Mouse (Mus musculus) retina, adult 2 months (tissue): ENCODE data around the gene Acad8.

Source experiments
- DNase-seq: peaks from one replicate; pipeline ENCODE4 v3.0.0-alpha.2; 2012; ENCODE audit warnings: low read depth, low spot score

Gene Acad8

DNA sequence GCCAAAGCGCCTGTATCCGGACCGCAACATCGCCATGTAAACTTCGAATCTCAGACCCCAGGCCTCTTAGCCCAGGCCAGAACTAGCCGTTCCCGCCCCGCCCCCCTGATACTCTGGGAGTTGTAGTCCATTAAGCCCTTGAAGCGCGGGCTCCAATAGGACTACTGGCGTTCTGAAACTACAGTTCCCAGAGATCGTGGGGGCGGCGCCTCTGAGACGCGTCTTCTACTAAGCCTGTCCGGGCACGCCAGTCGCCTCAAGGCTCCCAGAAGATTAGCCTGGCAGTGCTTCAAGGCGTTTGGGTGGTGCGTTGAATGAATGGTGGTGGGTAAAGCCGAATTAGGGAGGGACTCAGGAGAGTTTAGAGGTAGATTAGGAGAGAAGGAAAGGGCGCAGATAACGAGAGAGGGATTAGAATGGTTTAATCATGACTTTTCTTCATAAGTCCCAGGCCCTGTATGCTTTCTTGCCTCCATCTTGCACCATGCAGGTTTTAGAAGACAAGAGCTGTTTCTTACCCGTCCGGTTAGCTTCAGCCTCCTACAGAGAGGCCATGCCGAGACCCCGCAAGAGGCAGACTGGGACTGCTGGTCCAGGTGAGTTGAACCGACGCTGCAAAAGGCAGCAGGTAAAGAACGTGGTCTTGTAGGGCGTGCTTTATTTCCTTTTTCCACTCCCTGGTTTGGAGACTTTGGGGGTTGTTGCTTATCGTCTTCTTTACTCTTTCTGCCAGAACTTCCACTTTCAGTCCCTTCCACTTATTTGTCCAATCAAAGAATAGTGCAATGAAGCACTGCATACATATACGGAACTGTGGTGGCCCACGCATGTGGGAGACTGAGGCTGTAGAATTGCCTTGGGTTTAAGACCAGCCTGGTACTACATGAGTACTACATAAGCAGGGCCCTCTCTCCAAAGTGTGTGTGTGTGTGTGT lies at the start of gene Acad8, which contains the start of gene Thyn1:
Gene Acad8 (minus strand): TSS at position 106 of the 935 bp plus-strand sequence.
Gene Thyn1 (plus strand): TSS at position 250 of the 935 bp plus-strand sequence.
- peak; percentile 95 for DNase-seq

DNA sequence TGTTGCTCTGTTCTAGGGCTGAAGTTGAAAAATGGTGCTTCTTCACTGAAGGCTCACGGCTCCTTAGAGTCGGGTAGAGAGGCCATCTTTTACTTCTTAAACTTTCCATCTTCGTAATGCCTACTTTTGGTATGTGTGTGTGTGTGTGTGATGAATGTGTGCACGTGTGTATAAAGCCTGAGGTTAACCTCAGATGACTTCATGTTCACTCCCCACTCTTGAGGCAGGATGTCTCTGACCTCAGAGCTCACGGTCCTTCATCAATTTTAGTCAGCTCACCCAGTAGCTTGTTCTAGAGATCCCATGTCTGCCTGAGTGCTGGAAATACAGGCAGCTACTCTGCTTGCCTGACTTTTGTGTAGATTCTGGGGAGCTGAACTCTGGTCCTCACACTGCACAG lies 44.5 kb upstream of the Acad8 start:
- no peak for DNase-seq

DNA sequence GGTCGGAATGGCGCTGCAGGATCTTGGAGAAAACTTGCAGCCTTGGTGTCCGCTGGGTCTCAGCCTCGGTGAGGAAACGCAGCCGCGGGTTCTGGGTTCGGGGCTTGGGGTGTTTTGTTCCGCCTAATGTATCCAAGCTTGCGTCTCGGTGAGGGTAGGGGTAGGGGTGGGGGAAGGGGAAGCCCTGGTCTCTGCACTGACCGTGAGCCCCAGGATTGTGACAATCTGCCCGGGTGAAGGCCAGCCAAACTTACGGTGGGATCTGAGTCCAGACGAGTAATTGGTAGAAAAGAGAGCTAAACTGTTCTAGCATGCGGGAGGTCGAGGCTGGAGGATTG lies 31.4 kb upstream of the Acad8 start:
- no peak for DNase-seq

DNA sequence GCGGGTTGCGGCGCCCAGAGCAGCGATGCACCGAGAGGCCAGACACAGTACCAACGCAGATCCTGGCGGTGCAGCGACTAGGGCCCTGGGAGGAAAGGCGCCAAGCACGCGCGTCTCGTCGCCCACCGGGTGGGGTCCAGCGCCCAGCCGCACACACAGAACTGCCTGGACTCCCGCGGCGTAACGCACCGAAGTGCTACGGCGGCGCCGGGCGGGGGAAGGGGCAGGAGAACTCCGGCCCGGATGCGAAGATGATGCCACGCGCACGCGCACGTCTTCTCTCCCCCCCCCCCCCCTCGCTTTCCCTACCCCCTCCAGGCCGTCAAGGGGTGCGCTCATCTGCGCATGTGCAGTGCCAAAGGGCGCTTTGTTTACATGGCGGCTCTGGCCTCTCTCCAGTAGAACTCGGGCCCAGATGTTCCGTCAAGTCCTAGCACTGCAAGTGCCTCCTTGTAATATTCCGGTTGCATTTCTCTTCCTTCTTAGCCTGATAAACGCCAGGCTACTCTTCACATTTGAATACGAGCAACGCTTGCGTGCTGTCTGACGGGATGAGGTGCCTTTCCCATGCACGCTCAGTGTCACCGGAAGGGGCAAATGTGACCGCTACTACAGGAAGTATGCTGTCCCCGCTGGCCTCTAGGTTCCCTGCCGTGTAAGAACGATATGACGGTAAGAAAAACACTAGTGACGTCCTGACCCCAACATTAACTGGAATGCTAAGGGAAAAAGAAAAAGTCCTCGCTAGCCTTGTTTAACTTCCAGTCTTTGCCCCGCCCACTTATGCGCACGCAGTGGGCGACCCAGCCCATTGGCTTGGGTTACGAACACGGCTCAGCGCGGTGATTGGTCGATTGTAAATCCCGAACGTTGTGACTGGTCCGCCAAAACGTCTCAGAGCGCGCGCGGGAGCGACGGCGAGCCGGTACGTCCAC lies 30.7 kb upstream of the Acad8 start, which contains the start of the genes Vps26b and Ncapd3:
Gene Vps26b (minus strand): TSS at position 238 of the 935 bp plus-strand sequence.
Gene Ncapd3 (plus strand): TSS at position 348 of the 935 bp plus-strand sequence.
- peak; percentile 91 for DNase-seq

DNA sequence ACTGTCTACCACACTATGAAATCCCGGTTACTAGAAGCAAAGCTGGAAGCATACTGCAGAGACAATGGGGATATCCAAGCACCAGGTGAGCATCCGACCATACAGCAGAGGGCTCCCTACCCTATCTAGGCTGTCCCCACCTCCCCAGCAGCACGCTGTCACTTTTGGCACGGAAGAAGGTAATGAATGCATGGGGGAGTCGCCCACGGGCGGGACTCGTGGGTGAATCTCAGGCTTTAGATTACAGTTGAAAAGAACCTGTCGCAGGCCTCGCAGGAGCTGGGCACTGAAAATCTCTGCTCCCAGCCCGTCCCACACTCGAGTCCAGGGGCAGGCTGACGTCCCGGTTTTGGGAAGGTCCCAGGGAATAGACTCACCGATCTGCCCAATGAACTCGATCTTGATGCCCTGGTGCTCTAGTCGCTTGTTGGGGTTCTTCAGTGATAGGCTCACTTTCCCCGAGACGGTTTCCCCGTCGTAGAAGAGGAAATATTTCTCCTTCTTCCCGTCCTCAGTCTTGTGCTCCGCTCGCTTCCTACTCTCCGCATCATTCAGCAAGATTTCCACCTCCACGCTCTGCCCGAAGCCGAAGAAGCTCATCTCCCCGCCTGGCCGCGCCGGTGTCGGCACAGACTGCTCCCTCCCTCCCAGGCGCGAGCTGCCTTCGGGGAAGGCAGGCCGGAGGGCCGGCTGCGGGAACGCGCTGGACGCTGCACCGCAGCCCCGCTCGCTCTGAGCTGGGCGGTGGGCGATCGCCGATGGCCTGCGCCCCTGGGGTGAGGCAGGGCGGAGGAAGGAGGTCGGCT lies 29.9 kb upstream of the Acad8 start:
- no peak for DNase-seq

DNA sequence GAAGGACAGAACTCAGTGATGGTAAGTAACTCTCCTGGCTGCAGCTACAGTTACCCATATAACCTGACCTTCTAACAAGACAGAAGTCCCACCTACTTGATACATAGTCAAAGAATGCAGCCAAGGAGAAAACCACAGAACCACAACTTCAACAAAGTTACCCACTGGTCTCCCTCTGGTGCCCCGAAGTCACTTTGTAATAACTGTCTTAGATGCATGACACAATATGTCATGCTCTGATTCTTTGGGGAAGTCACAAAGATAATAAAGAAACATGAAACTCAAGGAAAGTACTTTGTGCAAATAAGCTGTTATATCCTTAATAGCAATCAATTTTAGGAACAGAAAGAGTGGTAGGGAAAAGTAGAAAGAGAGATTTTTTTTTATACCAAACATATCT lies 27.3 kb upstream of the Acad8 start:
- DNase-seq: no peak

DNA sequence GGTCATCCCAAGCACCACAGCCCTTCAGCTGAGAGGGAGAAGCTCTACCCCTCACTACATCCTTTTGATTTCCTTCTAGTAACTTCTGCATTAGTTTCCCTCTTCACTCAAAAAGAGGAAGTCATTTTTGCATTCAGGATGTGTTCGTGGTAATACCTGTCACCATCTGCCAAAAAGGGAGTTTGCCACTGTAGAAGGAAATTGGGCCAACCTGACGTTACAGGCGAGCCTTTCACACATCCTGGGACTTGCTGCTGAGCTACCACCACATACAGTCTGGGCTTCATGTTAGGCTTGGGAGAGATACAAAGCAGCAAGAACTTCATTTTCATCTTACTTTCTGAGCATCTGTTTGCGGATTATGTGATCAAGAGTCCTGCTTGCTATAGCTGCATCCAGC lies 24.3 kb upstream of the Acad8 start:
- DNase-seq: no peak

DNA sequence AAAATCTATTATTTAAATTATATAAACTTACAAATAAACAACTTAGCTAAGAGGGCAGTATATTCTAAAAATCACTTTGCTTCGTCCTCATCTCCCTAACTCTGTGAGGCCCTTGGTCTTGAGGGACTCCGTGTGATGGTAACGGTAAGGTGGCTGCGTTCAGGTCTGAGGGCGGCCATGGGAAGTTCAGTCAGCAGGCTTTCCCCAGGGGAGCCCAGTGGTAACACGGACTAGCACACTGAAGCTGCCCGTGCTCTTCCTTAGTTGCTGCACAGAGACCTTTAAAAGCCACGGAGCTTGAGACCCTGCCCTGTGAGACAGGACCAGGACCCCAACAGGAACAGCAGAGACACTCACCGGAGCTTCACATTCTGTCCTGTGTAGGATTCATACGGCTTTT lies 19.6 kb upstream of the Acad8 start:
- no peak for DNase-seq

DNA sequence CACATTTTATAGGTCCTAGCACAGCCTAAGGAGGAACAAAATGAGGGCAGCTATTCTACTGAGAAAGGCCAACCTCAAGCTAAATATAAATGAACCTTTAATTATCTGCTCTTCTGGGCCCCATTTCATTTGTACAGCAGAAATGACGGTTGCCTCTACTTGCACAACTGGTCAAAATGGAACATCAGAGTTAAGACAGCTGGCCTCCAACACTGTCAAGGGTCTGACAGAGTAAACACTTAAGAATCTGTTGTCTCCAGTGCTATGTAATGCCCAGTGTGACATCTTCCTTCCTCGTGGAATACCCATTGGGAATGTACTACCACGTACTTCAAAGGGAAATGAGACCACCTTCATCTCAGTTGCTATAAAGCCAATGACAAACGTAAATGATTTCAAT lies 12.2 kb upstream of the Acad8 start:
- DNase-seq: no peak

DNA sequence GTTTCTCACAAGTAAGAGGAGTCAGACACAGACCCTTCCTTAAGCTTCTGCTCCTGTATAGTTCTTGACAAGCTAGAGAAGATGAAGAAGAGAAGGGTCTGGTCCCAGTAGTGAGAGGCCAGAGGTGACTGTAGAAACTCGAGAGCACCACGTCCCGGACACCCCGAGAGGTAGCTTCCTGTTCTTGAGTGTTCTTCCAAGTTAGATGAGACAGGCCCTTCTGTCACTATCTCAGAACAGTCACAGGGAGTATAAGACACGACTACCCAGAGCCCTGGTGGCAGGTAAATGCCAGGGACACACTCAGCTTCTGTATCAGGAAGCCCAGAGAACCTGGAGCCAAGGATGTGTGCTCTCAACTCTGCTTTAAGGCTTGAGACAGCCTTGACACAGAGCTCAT lies 9.9 kb upstream of the Acad8 start:
- DNase-seq: no peak

DNA sequence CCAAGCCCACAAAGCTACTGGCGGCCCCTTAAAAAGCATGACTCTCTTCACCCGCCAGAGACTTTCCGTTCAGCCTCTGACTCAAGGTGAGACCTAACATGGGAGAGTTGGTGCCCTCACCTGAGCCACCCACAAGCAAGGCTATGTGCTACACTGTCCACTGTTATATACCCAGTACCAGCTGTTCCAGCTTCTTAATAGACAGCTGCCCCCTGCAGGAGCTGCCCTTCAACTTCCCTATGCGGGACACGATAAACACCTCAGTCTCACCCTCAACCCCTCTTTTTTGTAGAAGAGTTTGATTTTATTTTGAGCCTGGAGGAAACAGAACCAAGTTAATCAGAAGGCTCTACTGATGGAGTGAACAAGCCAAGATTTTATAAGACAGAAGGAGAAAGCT lies 7.5 kb upstream of the Acad8 start:
- DNase-seq: no peak

DNA sequence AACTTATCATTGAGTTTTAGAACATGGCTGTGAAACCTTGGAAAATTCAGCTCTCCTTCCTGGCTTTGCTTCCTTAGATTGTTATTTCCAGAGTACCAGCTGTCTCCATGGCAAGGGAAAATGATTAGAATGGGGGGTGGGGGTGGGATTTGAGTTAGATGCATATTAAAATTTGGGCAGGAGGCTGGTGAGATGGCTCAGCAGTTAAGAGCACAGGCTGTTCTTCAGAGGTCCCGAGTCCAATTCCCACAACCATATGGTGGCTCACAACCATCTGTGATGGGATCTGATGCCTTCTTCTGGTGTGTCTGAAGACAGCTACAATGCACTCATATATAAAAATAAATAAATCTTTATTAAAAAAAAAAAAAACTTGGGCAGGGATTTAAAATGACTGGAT lies 6.6 kb upstream of the Acad8 start:
- DNase-seq: no peak

DNA sequence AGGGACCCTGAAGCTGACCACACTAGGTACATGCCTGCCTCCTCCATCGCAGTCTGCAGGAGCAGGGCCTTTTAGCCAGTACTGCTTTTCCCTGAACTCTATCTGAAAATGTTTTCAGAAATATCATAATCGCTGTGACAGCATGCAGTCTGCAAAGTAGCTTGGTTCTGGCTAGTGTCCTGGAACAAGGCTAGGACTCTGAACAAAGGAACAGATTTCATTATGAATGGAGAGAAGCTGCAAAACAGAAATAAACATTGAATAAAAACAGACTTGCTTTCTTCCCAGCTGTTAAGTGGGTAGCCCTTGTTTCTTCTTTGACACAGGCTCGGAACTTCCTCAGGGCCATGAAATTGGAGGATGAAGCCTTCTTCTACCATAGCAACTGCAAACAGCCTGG lies 5.9 kb upstream of the Acad8 start:
- no peak for DNase-seq

DNA sequence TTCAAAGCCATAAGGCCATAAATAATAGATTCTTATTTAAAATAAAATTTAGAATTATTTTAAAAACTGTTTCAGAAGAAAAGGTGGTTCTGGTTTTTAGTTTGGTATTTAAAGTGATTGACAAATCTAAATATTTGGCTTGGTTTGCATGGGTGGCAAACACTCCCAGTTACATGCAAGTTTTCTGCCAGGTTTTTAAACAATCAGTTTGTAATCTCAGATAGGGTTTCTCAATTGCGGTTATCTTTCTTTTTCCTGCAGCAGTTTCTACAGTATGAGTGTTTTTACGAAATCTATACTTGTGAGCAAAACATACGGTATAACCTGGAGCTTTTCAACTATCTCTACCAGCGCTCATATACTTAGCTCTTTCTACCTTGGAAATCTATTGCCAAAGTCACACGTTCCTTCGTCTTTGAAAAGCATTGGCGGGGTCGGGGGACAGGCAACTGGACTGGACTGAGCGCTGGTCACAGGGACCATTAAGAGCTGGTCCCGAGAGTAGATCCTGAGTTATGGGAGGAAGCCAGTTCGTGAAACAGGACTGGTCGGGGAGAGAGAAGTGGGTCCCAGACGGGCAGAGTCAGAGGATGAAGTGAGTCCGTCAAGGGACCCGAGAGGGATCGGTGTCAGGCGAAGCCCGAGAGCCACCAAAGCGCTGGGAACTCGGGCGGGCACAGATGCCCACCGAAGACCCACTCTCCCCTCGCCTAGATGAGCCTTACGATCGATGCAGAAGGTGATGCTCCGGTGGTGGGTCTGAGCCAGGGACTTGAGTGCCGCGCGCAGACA lies 501 bp downstream of the Acad8 start:
- no peak for DNase-seq

DNA sequence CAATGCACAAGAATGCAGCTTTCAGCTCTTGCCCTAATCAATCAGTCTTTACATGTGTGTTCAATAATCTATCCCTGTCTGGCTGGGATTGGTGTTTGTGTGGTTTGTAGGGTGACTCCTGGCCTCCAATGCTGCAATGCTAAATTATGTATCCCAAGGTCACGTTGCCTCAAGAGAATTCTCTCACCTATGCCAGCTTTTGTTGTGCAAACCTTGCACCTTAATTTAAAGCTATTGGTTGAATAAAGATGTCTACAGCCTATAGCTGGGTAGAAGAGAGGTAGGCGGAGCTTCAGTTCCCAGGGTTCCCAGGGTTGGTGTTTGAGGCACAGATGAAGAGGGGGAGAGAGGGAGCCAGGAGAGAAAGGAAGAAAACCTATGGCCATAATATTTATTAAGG lies 1.9 kb downstream of the Acad8 start:
- DNase-seq: no peak

DNA sequence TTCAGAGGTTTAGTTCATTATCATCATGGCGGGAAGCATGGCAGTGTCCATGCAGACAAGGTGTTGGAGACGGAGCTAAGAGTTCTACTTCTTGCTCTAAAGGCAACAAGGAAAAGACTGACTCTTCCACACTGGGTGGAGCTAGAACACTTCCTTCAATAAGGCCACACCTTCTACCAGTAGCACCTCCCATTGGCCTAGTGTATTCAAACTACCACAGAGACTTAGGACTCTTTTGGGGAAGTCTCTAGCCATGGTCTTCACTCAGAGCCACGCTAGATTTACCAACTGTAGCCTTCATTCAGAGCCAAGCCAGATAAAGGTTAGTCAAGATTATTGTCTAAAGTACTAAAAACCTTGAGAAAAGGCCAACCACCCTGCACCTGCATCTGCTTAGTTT lies 2.3 kb downstream of the Acad8 start:
- DNase-seq: no peak

DNA sequence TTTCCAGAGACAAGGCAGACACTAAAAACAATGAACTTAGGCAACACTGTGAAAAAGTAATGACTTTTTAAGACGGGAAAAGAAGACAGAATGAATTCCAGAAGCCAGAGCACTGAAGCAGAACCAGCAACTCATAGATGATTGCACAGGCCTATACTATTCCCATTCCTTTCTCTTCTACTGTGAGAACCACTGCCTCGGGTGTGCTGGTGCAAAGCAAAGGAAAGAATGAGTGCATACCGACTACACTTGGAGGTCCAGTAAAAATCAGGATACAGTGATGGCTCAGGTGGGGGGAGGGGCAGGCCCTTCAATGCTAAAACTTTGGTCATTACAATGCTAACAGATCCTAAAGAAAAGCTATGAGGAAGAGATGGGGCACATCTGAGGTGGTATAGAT lies 5.5 kb downstream of the Acad8 start:
- no peak for DNase-seq

DNA sequence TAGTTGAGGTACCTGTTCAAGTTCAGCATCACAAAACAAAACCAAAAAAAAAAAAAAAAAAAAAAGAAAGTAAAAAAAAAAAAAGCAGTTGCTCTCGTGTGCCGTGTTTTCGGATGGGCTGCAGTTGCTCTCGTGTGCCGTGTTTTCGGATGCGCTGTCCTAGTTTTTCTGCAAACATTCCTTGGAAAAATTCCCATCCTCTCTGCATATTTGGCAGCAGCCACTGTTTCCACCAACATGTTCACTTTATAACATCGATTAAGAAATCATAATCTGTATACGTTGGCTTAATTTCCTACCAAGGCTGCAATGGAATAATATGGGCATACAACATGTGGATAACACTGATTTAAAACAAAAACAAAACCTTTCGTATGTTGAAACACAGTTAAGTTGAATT lies 6.2 kb downstream of the Acad8 start:
- DNase-seq: no peak

DNA sequence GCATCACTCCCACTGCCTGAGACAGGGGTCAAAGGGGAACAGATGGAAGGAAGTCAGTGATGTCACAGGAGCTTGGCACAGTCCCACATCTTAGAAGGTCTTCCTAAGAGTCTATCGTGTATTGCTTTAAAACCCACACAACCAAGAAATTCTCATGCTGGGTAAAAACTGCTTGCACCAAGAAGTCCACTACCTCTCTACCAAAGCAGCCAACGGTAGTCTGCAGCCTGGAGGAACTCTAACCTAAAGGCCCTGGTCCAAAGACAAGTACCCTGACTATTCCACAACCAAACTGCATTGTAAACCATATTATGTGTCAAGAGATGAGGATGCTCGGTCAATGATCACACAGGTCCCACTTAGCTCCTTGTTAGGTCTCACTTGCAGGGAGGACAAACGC lies 9.2 kb downstream of the Acad8 start:
- DNase-seq: no peak

DNA sequence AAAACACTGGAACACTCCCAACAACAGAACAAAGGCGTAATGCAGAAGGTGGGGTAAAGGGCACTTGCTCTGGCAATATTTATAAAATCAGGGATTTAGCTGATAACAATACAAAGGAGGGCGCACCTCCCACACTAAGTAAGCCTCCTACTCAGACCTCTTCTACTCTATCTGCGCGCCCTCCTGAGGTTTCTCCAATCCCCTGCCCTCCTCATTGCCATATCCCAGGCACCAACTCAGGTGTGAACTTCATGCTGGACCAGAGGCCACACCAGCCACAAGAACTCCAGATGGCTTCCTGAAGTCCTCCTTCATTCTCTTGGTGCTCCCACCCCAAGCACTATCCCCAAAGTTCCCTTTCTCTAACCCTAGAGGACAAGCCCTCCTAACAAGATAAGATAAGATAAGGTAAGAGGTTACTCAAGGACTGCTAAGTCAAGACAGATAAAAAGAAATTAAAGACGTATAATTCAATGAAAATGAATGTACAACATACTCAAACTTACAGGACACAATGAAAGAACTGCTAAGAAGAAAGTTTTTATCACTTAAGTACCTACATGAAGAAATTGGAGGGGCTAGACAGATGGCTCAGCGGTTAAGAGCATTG lies 13.6 kb downstream of the Acad8 start:
- no peak for DNase-seq
